Mouse (Mus musculus) midbrain, embryonic 12.5 days (tissue): ENCODE measurements around the gene Ttyh2. TPM values are rescaled to one million over a fixed set of nuclear protein-coding genes. Genes with fewer than 3 reads are reported as not detected.

Experiments used
- ATAC-seq: fragments of 200-750 bp; cut with Nextera tagmentation; 2 replicates; pipeline ENCODE4 v1.8.0; 2017; ENCODE audit warnings: low read depth, moderate TSS enrichment, moderate library complexity; ENCODE audit not compliant: low FRiP score
- H3K27ac ChIP-seq: fragments of 300-500 bp; sonication (generic); replicated peaks from 2 replicates; pipeline ENCODE4 v1.5.1; 2016; ENCODE audit warnings: mild to moderate bottlenecking
- H3K27me3 ChIP-seq: fragments of 300-500 bp; sonication (generic); 2 replicates; pipeline ENCODE4 v1.6.1; 2016; ENCODE audit warnings: mild to moderate bottlenecking
- H3K36me3 ChIP-seq: fragments of 300-500 bp; sonication (generic); 2 replicates; pipeline ENCODE4 v1.6.1; 2016
- H3K4me1 ChIP-seq: fragments of 300-500 bp; sonication (generic); 2 replicates; pipeline ENCODE4 v1.6.1; 2016
- H3K4me2 ChIP-seq: fragments of 300-500 bp; sonication (generic); replicated peaks from 2 replicates; pipeline ENCODE4 v1.6.1; 2016; ENCODE audit warnings: mild to moderate bottlenecking, moderate library complexity
- H3K4me3 ChIP-seq: fragments of 300-500 bp; sonication (generic); 2 replicates; pipeline ENCODE4 v1.5.1; 2016; ENCODE audit warnings: mild to moderate bottlenecking
- H3K9ac ChIP-seq: fragments of 300-500 bp; sonication (generic); replicated peaks from 2 replicates; pipeline ENCODE4 v1.6.1; 2016; ENCODE audit warnings: mild to moderate bottlenecking, moderate library complexity
- H3K9me3 ChIP-seq: fragments of 300-500 bp; sonication (generic); 2 replicates; pipeline ENCODE4 v1.6.1; 2016; ENCODE audit warnings: mild to moderate bottlenecking
- WGBS: fragments of 180-500 bp; shearing (Covaris S2); methylation state at CpG from one replicate; pipeline ENCODE4 v1.1.7; 2016; 5-methylcytosine and 5-hydroxymethylcytosine counted together
- polyA plus RNA-seq: library from polyadenylated mRNA; unstranded; fragments of >200 nt; fragmentation: Nextera tagmentation; extraction: Ambion mirVana; gene quantifications from 2 replicates; pipeline ENCODE4 v1.2.1, GENCODE M21; 2016

Ttyh2 gene
- polyA plus RNA-seq, 1 experiment from 2014 or later, result 12.3 TPM

- peak; percentile 82 for ATAC-seq
- no peak overlapping the region for H3K4me2 ChIP-seq
- peaks cover 27% of the 10 kb centered on the region for H3K4me1 ChIP-seq
- H3K4me3 ChIP-seq, result no peak overlapping the region
- peaks cover 50% of the 10 kb centered on the region for H3K27me3 ChIP-seq
- H3K9me3 ChIP-seq, result no peaks in the 10 kb centered on the region
- 10% methylated on average over 6 of the region's 6 CpGs for WGBS
- no peak overlapping the region for H3K9ac ChIP-seq
- H3K36me3 ChIP-seq, result no peaks in the 10 kb centered on the region
- peak overlapping the region; percentile 1; the same call in 1 of the 2 replicates for H3K27ac ChIP-seq
These were observed 66.2 kb downstream of the Ttyh2 start for GRCm38 (mm10) chr11:114741451-114741850.

- no peak overlapping the region for H3K4me3 ChIP-seq
- H3K9me3 ChIP-seq, result no peaks in the 10 kb centered on the region
- H3K4me2 ChIP-seq, result peak overlapping the region; percentile 39
- peaks cover 22% of the 10 kb centered on the region for H3K4me1 ChIP-seq
- no peak overlapping the region for H3K27ac ChIP-seq
- H3K36me3 ChIP-seq, result no peaks in the 10 kb centered on the region
- 2% methylated on average over 12 of the region's 12 CpGs for WGBS
- peaks cover 39% of the 10 kb centered on the region for H3K27me3 ChIP-seq
- ATAC-seq, result peak; percentile 47; the same call in 1 of the 2 replicates
- H3K9ac ChIP-seq, result 0 out of 2 replicates have a peak overlapping the region, but pooled peaks have one; percentile 15
These were observed 69.9 kb downstream of the Ttyh2 start for GRCm38 (mm10) chr11:114745134-114745533.

GRCm38 (mm10) chr11:114747564-114748138 is 72.4 kb downstream of the Ttyh2 start:
- no peaks in the 10 kb centered on the region for H3K36me3 ChIP-seq
- H3K9ac ChIP-seq, result no peak overlapping the region
- 0 out of 2 replicates have a peak, but pooled peaks cover 2% of the 10 kb centered on the region for H3K4me1 ChIP-seq
- H3K27me3 ChIP-seq, result peaks cover 33% of the 10 kb centered on the region
- no peak overlapping the region for H3K27ac ChIP-seq
- ATAC-seq, result no peak
- 85% methylated on average over 12 of the region's 12 CpGs for WGBS
- no peaks in the 10 kb centered on the region for H3K9me3 ChIP-seq
- H3K4me3 ChIP-seq, result no peak overlapping the region
- no peak overlapping the region for H3K4me2 ChIP-seq

- H3K27ac ChIP-seq, result no peak within 1 kb of the TSS
- ATAC-seq, result peak; percentile 75; the same call in 1 of the 2 replicates
These were observed 89.9 kb downstream of the Ttyh2 start, which contains the start of gene Kif19a for GRCm38 (mm10) chr11:114764820-114765818. TSS of gene Kif19a (plus strand) at chr11:114765388.

GRCm38 (mm10) chr11:114769911-114770310 is 94.7 kb downstream of the Ttyh2 start:
- H3K27ac ChIP-seq, result no peak overlapping the region
- 38% methylated on average over 6 of the region's 6 CpGs for WGBS

More at GRCm38 (mm10) chr11:114764820-114765818, 89.9 kb downstream of the Ttyh2 start, which contains the start of gene Kif19a:
- 2% methylated on average over 49 of the region's 51 CpGs for WGBS
- Histone ChIP-seq H3K9ac (peak within 1 kb of the TSS; percentile 43), H3K9me3 (no peaks in the 10 kb centered on the region), H3K36me3 (no peaks in the 10 kb centered on the region), H3K4me2 (peak within 1 kb of the TSS; percentile 72), H3K4me1 (peaks cover 14% of the 10 kb centered on the region; the same call in 1 of the 2 replicates), H3K4me3 (peak within 1 kb of the TSS; percentile 48), H3K27me3 (peaks cover 52% of the 10 kb centered on the region)

More at GRCm38 (mm10) chr11:114769911-114770310, 94.7 kb downstream of the Ttyh2 start:
- no peaks in the 10 kb centered on the region for H3K36me3 ChIP-seq
- H3K27me3 ChIP-seq, result peaks cover 28% of the 10 kb centered on the region
- H3K9ac ChIP-seq, result no peak overlapping the region
- no peak overlapping the region for H3K4me2 ChIP-seq
- H3K9me3 ChIP-seq, result no peaks in the 10 kb centered on the region
- no peak for ATAC-seq
- H3K4me3 ChIP-seq, result no peak overlapping the region
- H3K4me1 ChIP-seq, result peaks cover 12% of the 10 kb centered on the region; the same call in 1 of the 2 replicates

Other genes with a start within 250 kb of the Ttyh2 start
- 839 and 864 TPM in 2 replicates for gene Rpl38, start 6.9 kb upstream of the Ttyh2 start, polyA plus RNA-seq
- 1.3 and 2.4 TPM in 2 replicates for gene Dnaic2, start 52.0 kb downstream of the Ttyh2 start, polyA plus RNA-seq
- 0.45 and 0.73 TPM in 2 replicates for gene Kif19a, start 90.0 kb downstream of the Ttyh2 start, polyA plus RNA-seq
- 61.0 and 68.5 TPM in 2 replicates for gene Btbd17, start 120.5 kb downstream of the Ttyh2 start, polyA plus RNA-seq
- not detected in 2 replicates for gene Gpr142, start 123.5 kb downstream of the Ttyh2 start, polyA plus RNA-seq
- 10.4 and 16.8 TPM in 2 replicates for gene Gprc5c, start 175.7 kb downstream of the Ttyh2 start, polyA plus RNA-seq
- 0.71 and 0.97 TPM in 2 replicates for gene Cd300a, start 214.6 kb downstream of the Ttyh2 start, polyA plus RNA-seq